Mouse (Mus musculus) embryonic facial prominence, embryonic 10.5 days (tissue): ENCODE results near the gene Msl1. TPM values are rescaled to one million over a fixed set of nuclear protein-coding genes. Genes with fewer than 3 reads are reported as not detected.

ENCODE experiments used
- DNase-seq: peaks from one replicate; pipeline ENCODE4 v3.0.0-alpha.2; 2017; ENCODE audit warnings: low spot score
- H3K27ac ChIP-seq: fragments of 300-500 bp; sonication (generic); replicated peaks from 2 replicates; pipeline ENCODE4 v1.5.1; 2016; ENCODE audit warnings: mild to moderate bottlenecking
- H3K27me3 ChIP-seq: fragments of 300-500 bp; sonication (generic); replicated peaks from 2 replicates; pipeline ENCODE4 v1.6.1; 2016; ENCODE audit warnings: low read depth, mild to moderate bottlenecking; ENCODE audit not compliant: poor library complexity, severe bottlenecking
- H3K36me3 ChIP-seq: fragments of 300-500 bp; sonication (generic); replicated peaks from 2 replicates; pipeline ENCODE4 v1.6.1; 2016; ENCODE audit warnings: mild to moderate bottlenecking, moderate library complexity
- H3K4me1 ChIP-seq: fragments of 300-500 bp; sonication (generic); 2 replicates; pipeline ENCODE4 v1.6.1; 2016
- H3K4me3 ChIP-seq: fragments of 300-500 bp; sonication (generic); 2 replicates; pipeline ENCODE4 v1.5.1; 2016; ENCODE audit warnings: mild to moderate bottlenecking, moderate library complexity
- H3K9me3 ChIP-seq: fragments of 300-500 bp; sonication (generic); 2 replicates; pipeline ENCODE4 v1.6.1; 2016; ENCODE audit warnings: mild to moderate bottlenecking
- WGBS: fragments of 180-500 bp; shearing (Covaris S2); methylation state at CpG from one replicate; pipeline ENCODE4 v1.1.7; 2016; 5-methylcytosine and 5-hydroxymethylcytosine counted together
- polyA plus RNA-seq: library from polyadenylated mRNA; unstranded; fragments of >200 nt; fragmentation: Nextera tagmentation; extraction: Ambion mirVana; gene quantifications from 2 replicates; pipeline ENCODE4 v1.2.1, GENCODE M21; 2016

Gene Msl1
- polyA plus RNA-seq, 1 experiment from 2014 or later, result 23.4 TPM

DNA sequence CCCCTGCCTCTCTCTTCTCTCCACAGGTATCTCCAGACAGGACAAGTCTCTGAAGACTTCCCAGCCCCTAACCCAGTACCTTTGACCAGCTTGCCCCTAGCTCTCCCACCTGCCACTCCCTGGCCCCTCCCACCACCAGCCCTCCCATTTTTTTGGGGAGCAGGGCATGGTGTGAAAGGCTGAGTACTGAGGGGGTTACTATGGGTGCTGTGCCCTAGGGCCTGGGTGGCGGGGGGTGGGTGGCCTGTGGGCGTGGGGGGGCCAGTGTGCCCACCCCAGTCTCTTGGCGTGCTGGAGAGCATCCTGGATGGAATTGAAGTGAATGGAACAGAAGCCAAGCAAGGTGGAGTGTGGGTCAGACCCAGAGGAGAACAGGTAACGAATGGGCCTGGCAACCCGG, 42.1 kb upstream of the Msl1 start:
- WGBS, result 94% methylated on average over 5 of the region's 5 CpGs
- no peak overlapping the region for H3K27ac ChIP-seq
- no peak overlapping the region for H3K4me3 ChIP-seq
- H3K9me3 ChIP-seq, result no peaks in the 10 kb centered on the region
- H3K36me3 ChIP-seq, result peaks cover 18% of the 10 kb centered on the region
- peaks cover 67% of the 10 kb centered on the region for H3K4me1 ChIP-seq
- peaks cover 5% of the 10 kb centered on the region; the same call in 1 of the 2 replicates for H3K27me3 ChIP-seq
- DNase-seq, result no peak

- Histone ChIP-seq H3K36me3 (peaks cover 21% of the 10 kb centered on the region), H3K27ac (peak overlapping the region; percentile 67), H3K27me3 (peaks cover 5% of the 10 kb centered on the region; the same call in 1 of the 2 replicates), H3K4me1 (peaks cover 58% of the 10 kb centered on the region), H3K9me3 (no peaks in the 10 kb centered on the region), H3K4me3 (peak overlapping the region; percentile 23; the same call in 1 of the 2 replicates)
- no peak for DNase-seq
- 73% methylated on average over 9 of the region's 9 CpGs for WGBS
Measured at GRCm38 (mm10) chr11:98754151-98754620, 41.1 kb upstream of the Msl1 start.

GRCm38 (mm10) chr11:98754621-98755181, 40.6 kb upstream of the Msl1 start:
- peak; percentile 86 for DNase-seq
- H3K4me3 ChIP-seq, result 0 out of 2 replicates have a peak overlapping the region, but pooled peaks have one; percentile 23
- WGBS, result 22% methylated on average over 7 of the region's 7 CpGs
- H3K27me3 ChIP-seq, result 0 out of 2 replicates have a peak, but pooled peaks cover under 1% of the 10 kb centered on the region
- H3K9me3 ChIP-seq, result no peaks in the 10 kb centered on the region
- H3K4me1 ChIP-seq, result peaks cover 53% of the 10 kb centered on the region
- peak overlapping the region; percentile 67 for H3K27ac ChIP-seq
- H3K36me3 ChIP-seq, result peaks cover 21% of the 10 kb centered on the region

DNA sequence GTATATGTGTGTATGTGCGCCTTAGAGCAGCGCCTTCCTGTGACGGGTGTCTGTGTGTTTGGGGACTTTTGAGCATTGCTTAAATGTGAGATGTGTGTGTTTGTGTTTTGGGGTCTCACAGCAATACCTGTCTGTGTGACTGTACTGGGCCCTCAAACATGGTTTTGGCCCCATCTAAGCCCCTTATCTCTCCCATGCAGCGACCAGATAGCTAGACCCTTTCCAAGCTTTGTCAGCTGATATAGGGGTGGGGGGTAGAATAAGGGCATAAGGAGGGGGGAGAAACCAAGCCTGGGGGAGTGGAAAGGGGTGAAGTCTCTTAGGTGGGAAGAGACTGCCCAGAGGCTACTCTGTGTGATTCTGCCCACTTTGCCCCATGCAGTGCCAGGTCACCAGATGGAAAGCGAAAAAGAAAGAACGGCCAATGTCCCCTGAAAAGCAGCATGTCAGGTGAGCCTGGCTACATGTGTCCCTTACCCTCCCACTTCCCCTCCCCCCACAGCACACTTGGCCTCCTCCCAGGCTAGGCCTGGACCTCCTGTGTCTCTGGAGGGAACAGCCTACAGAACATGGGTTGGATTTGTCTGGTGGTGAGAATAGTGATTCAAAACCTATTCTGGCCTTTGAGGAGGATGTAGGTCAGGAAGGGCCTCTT, 39.5 kb upstream of the Msl1 start:
- no peak for DNase-seq
- Histone ChIP-seq H3K36me3 (peaks cover 29% of the 10 kb centered on the region), H3K4me3 (no peak overlapping the region), H3K9me3 (no peaks in the 10 kb centered on the region), H3K4me1 (peaks cover 41% of the 10 kb centered on the region), H3K27ac (no peak overlapping the region; the same call in 1 of the 2 replicates), H3K27me3 (no peaks in the 10 kb centered on the region)
- WGBS, result 90% methylated on average over 6 of the region's 6 CpGs

GRCm38 (mm10) chr11:98756711-98757110, 38.6 kb upstream of the Msl1 start:
- Histone ChIP-seq H3K27ac (no peak overlapping the region), H3K4me3 (no peak overlapping the region), H3K9me3 (no peaks in the 10 kb centered on the region), H3K4me1 (peaks cover 33% of the 10 kb centered on the region), H3K27me3 (no peaks in the 10 kb centered on the region), H3K36me3 (peaks cover 37% of the 10 kb centered on the region)
- 84% methylated on average over 12 of the region's 12 CpGs for WGBS
- DNase-seq, result no peak

- peaks cover 38% of the 10 kb centered on the region for H3K4me1 ChIP-seq
- no peak overlapping the region for H3K27ac ChIP-seq
- H3K9me3 ChIP-seq, result no peaks in the 10 kb centered on the region
- WGBS, result 89% methylated on average over 4 of the region's 4 CpGs
- H3K36me3 ChIP-seq, result peaks cover 60% of the 10 kb centered on the region
- H3K27me3 ChIP-seq, result no peaks in the 10 kb centered on the region
- no peak for DNase-seq
- H3K4me3 ChIP-seq, result no peak overlapping the region
Measured at GRCm38 (mm10) chr11:98761939-98762338, 33.4 kb upstream of the Msl1 start.

- no peaks in the 10 kb centered on the region for H3K27me3 ChIP-seq
- no peak for DNase-seq
- H3K4me1 ChIP-seq, result peaks cover 48% of the 10 kb centered on the region
- H3K27ac ChIP-seq, result no peak overlapping the region
- H3K9me3 ChIP-seq, result no peaks in the 10 kb centered on the region
- no peak overlapping the region for H3K4me3 ChIP-seq
- 69% methylated on average over 17 of the region's 17 CpGs for WGBS
- peaks cover 59% of the 10 kb centered on the region for H3K36me3 ChIP-seq
Measured at GRCm38 (mm10) chr11:98762756-98763501, 32.4 kb upstream of the Msl1 start.

DNA sequence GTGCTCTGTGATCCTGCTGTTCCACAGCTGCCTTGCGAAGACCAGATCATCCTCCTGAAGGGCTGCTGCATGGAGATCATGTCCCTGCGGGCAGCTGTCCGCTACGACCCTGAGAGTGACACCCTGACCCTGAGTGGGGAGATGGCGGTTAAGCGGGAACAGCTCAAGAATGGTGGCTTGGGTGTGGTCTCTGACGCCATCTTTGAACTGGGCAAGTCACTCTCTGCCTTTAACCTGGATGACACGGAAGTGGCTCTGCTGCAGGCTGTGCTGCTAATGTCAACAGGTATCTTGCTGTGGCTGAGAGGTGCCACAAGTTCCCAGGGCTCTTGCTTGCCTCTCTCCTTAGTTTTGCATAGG, 31.8 kb upstream of the Msl1 start:
- Histone ChIP-seq H3K4me3 (no peak overlapping the region), H3K27ac (no peak overlapping the region), H3K4me1 (peaks cover 53% of the 10 kb centered on the region), H3K36me3 (peaks cover 60% of the 10 kb centered on the region), H3K9me3 (no peaks in the 10 kb centered on the region), H3K27me3 (peaks cover 4% of the 10 kb centered on the region; the same call in 1 of the 2 replicates)
- WGBS, result 84% methylated on average over 8 of the region's 8 CpGs
- DNase-seq, result no peak

DNA sequence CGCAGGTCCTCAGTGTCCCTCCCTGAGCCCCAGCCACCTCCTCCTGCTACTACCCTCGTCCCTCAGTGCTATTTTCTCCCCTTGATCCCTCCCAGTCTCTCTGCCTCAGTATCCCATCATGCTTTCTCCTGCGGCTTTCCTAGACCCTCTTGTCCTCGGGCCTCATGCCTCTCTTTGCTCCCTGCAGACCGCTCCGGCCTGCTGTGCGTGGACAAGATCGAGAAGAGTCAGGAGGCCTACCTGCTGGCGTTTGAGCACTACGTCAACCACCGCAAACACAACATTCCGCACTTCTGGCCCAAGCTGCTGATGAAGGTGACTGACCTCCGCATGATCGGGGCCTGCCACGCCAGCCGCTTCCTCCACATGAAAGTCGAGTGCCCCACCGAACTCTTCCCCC, 31.2 kb upstream of the Msl1 start:
- Histone ChIP-seq H3K36me3 (peaks cover 65% of the 10 kb centered on the region), H3K27me3 (peaks cover 6% of the 10 kb centered on the region; the same call in 1 of the 2 replicates), H3K9me3 (no peaks in the 10 kb centered on the region), H3K27ac (0 out of 2 replicates have a peak overlapping the region, but pooled peaks have one; percentile 51), H3K4me3 (no peak overlapping the region), H3K4me1 (peaks cover 59% of the 10 kb centered on the region)
- 84% methylated on average over 18 of the region's 18 CpGs for WGBS
- no peak for DNase-seq

DNA sequence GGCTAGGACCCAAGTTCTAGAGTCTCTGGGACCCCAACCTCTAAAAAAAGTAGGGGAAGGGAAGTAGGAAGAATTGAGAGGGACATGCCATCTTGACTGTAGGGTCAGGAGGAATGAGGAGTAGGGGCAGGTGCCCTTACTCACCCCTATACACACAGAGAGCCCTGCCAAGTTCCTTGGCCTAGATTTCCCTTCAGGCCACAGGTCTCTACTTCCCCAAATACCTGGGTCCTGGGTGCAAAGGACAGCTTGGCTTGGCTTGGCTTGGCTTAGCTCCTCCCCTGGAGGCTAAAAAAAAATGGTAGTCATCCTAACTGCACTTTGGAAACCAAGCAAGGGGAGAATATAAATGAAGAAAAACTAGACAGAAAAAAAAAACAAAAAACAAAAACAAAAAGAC, 30.6 kb upstream of the Msl1 start:
- Histone ChIP-seq H3K9me3 (no peaks in the 10 kb centered on the region), H3K36me3 (peaks cover 72% of the 10 kb centered on the region), H3K4me1 (peaks cover 63% of the 10 kb centered on the region), H3K27me3 (peaks cover 6% of the 10 kb centered on the region; the same call in 1 of the 2 replicates), H3K4me3 (no peak overlapping the region), H3K27ac (no peak overlapping the region)
- no peak for DNase-seq

DNA sequence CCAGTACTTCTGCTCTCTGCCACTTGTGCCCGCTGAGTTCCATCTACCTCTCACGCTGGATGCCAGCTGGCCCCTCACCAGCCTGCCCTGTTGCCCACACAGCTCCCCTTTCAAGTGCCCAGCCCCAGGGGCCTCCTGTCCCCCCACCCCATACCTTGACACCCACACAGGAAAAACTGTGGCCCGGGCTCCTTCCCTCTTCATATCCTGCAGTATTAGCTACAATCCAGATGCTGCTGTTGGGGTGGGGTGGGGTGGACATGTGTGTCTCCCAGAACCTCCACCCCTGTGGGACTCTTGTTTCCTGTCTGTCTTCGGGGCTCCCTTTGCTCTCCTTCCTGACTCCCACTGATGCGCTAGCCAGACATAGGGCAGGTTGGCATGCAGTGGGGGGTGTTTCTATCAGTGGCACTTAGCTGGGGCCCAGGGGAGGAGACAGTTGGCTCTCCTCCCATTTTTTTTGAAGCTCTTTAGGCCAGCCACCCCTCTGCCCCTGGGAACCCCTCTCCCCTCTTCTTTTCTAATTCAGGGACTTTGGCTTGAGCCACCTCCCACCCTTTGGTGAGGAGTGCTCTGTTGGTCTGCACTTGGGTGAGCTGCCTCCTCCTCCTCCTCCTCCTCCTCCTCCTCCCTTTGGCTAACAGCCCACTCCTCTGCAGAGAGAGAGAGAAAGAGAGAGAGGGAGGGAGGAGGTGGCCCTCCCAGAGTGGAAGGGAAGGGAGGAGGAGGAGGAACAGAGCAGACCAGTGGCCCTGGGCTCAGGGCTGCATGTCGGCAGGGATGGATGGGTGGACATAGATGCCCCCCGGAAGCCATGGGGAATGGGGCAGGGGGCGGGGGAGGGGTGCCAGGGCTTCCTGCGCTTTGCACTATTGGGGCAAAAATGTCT, 29.7 kb upstream of the Msl1 start:
- H3K36me3 ChIP-seq, result peaks cover 75% of the 10 kb centered on the region
- no peak for DNase-seq
- peak overlapping the region; percentile 30 for H3K27ac ChIP-seq

GRCm38 (mm10) chr11:98766346-98766745, 29.0 kb upstream of the Msl1 start:
- Histone ChIP-seq H3K36me3 (peaks cover 76% of the 10 kb centered on the region), H3K4me3 (peak overlapping the region; percentile 43; the same call in 1 of the 2 replicates), H3K27ac (peak overlapping the region; percentile 49), H3K9me3 (no peaks in the 10 kb centered on the region), H3K4me1 (peaks cover 63% of the 10 kb centered on the region), H3K27me3 (peaks cover 6% of the 10 kb centered on the region; the same call in 1 of the 2 replicates)
- no peak for DNase-seq
- WGBS, result 42% methylated on average over 2 of the region's 2 CpGs

More for the DNA sequence above, 29.7 kb upstream of the Msl1 start:
- Histone ChIP-seq H3K4me1 (peaks cover 63% of the 10 kb centered on the region), H3K4me3 (0 out of 2 replicates have a peak overlapping the region, but pooled peaks have one; percentile 3), H3K9me3 (no peaks in the 10 kb centered on the region), H3K27me3 (peaks cover 6% of the 10 kb centered on the region; the same call in 1 of the 2 replicates)
- WGBS, result 52% methylated on average over 8 of the region's 9 CpGs
